Mouse (Mus musculus): ENCODE data around the gene Gatad1.
"Not testable (repeated sequence)": the region's sequence is repeated elsewhere in the genome, so short reads cannot be mapped to it uniquely, and the experiment has no call there.

Gatad1 gene

GRCm38 (mm10) chr5:3657085-3657484, at the start of gene Gatad1:
Gene Gatad1, minus strand, starts transcription at chr5:3657185.
- DNase-seq (ENCODE audit: low read depth), result no peak

- no peak for DNase-seq (ENCODE audit: low read depth)
Measured at GRCm38 (mm10) chr5:3702180-3702579, 45.2 kb upstream of the Gatad1 start.

GRCm38 (mm10) chr5:3700025-3700424, 43.0 kb upstream of the Gatad1 start:
- DNase-seq (ENCODE audit: low read depth), result no peak

- no peak for DNase-seq (ENCODE audit: low read depth)
Measured at GRCm38 (mm10) chr5:3696031-3696430, 39.0 kb upstream of the Gatad1 start.

GRCm38 (mm10) chr5:3695191-3695590, 38.2 kb upstream of the Gatad1 start:
- no peak for DNase-seq (ENCODE audit: low read depth)

GRCm38 (mm10) chr5:3692956-3693355, 36.0 kb upstream of the Gatad1 start:
- no peak for DNase-seq (ENCODE audit: low read depth)

- DNase-seq (ENCODE audit: low read depth), result no peak
Measured at GRCm38 (mm10) chr5:3691283-3691682, 34.3 kb upstream of the Gatad1 start.

- DNase-seq (ENCODE audit: low read depth), result no peak
Measured at GRCm38 (mm10) chr5:3688298-3688697, 31.3 kb upstream of the Gatad1 start.

- DNase-seq (ENCODE audit: low read depth), result peak; percentile 59
Measured at GRCm38 (mm10) chr5:3669938-3670554, 13.1 kb upstream of the Gatad1 start.

- DNase-seq (ENCODE audit: low read depth), result peak; percentile 61
Measured at GRCm38 (mm10) chr5:3666585-3666984, 9.6 kb upstream of the Gatad1 start.

GRCm38 (mm10) chr5:3665225-3665624, 8.2 kb upstream of the Gatad1 start:
- no peak for DNase-seq (ENCODE audit: low read depth)

- no peak for DNase-seq (ENCODE audit: low read depth)
Measured at GRCm38 (mm10) chr5:3653801-3654200, 3.2 kb downstream of the Gatad1 start.

- not testable (repeated sequence) for DNase-seq (ENCODE audit: low read depth)
Measured at GRCm38 (mm10) chr5:3652903-3653575, 3.9 kb downstream of the Gatad1 start.

- DNase-seq (ENCODE audit: low read depth), result no peak
Measured at GRCm38 (mm10) chr5:3651621-3652020, 5.4 kb downstream of the Gatad1 start.

- no peak for DNase-seq (ENCODE audit: low read depth)
Measured at GRCm38 (mm10) chr5:3650881-3651280, 6.1 kb downstream of the Gatad1 start, which contains the start of gene Tmbim7. Gene Tmbim7, plus strand, starts transcription at chr5:3651181.

- no peak for DNase-seq (ENCODE audit: low read depth)
Measured at GRCm38 (mm10) chr5:3648849-3649210, 8.2 kb downstream of the Gatad1 start.

- no peak for DNase-seq (ENCODE audit: low read depth)
Measured at GRCm38 (mm10) chr5:3648206-3648848, 8.7 kb downstream of the Gatad1 start.

- peak; percentile 94 for DNase-seq (ENCODE audit: low read depth)
Measured at GRCm38 (mm10) chr5:3647708-3648121, 9.3 kb downstream of the Gatad1 start.

GRCm38 (mm10) chr5:3646991-3647707, 9.8 kb downstream of the Gatad1 start:
- DNase-seq (ENCODE audit: low read depth), result peak; percentile 84

- no peak for DNase-seq (ENCODE audit: low read depth)
Measured at GRCm38 (mm10) chr5:3646539-3646938, 10.4 kb downstream of the Gatad1 start.

- DNase-seq (ENCODE audit: low read depth), result no peak
Measured at GRCm38 (mm10) chr5:3645326-3645725, 11.7 kb downstream of the Gatad1 start.

- no peak for DNase-seq (ENCODE audit: low read depth)
Measured at GRCm38 (mm10) chr5:3644621-3645020, 12.4 kb downstream of the Gatad1 start.

GRCm38 (mm10) chr5:3635286-3635685, 21.7 kb downstream of the Gatad1 start:
- no peak for DNase-seq (ENCODE audit: low read depth)
